Mouse (Mus musculus) frontal cortex, postnatal 36 days (tissue): ENCODE measurements around the gene Gprc5c.
A peak's percentile ranks its signal among the peaks of the same experiment; 100 is the strongest.
"Not testable (repeated sequence)": the region's sequence is repeated elsewhere in the genome, so short reads cannot be mapped to it uniquely, and the experiment has no call there.

ENCODE experiments used
- DNase-seq, 2 experiments: peaks; one replicate each; pipeline ENCODE4 v3.0.0; 2022; ENCODE audit warnings: low spot score in 2 of 2

Gene Gprc5c

GRCm38 (mm10) chr11:114909538-114909937 is 58.6 kb downstream of the Gprc5c start:
- not testable (repeated sequence) for DNase-seq

DNA sequence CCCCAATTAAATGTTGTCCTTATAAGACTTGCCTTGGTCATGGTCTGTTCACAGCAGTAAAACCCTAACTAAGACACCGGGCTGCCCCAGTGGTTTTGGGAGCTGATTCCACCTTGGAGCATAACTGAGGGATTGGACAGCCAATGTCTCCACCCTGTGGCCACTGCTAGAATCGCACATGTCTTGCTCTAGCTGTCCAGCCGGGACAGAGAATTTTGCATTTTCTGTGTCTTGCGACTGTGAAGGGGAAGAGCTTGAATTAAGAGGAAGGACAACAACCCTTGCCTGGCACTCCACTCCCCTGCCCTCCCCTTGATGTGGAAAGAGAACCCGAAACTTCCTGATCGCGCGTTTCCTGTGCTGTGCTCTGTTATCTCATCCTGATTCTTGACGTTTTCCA is 61.9 kb downstream of the Gprc5c start:
- peak; percentile 79 to 88 for DNase-seq

GRCm38 (mm10) chr11:114914978-114915377 is 64.0 kb downstream of the Gprc5c start:
- no peak for DNase-seq

DNA sequence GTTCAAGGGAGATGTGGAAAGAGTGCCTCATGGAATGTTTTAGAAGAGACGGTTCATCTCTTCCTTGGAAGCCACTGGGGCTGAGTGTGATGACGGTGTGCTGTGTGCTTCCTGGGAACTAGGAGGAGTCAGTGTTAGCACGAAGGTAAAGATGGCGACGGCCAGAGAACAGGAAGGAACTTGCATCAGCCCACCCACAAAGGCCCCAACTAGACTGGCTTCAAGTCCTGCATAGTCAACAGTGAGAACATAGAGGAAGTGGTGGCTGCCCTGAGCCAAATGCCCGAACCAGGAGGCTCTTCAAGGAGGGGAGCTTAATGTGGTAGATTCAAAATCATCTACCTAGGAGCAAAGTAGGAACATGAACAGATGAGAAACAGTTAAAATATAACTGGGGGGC is 66.2 kb downstream of the Gprc5c start:
- no peak for DNase-seq
